Mouse (Mus musculus) lung, embryonic 14.5 days (tissue): ENCODE results near the gene Clec2g. TPM values are rescaled to one million over a fixed set of nuclear protein-coding genes. Genes with fewer than 3 reads are reported as not detected.
"Not testable (repeated sequence)": the region's sequence is repeated elsewhere in the genome, so short reads cannot be mapped to it uniquely, and the experiment has no call there.

Experiments used
- ATAC-seq: fragments of 200-750 bp; cut with Nextera tagmentation; 2 replicates; pipeline ENCODE4 v1.8.0; 2017; ENCODE audit warnings: mild to moderate bottlenecking, moderate TSS enrichment, moderate library complexity; ENCODE audit not compliant: insufficient read depth
- DNase-seq: peaks from one replicate; pipeline ENCODE4 v3.0.0-alpha.2; 2015
- H3K27ac ChIP-seq: fragments of 300-500 bp; sonication (generic); 2 replicates; pipeline ENCODE4 v1.5.1; 2014; ENCODE audit warnings: low read depth, mild to moderate bottlenecking, moderate library complexity
- H3K27me3 ChIP-seq: fragments of 300-500 bp; sonication (generic); 2 replicates; pipeline ENCODE4 v1.6.1; 2014; ENCODE audit warnings: low read length, control low read depth; ENCODE audit not compliant: insufficient read depth
- H3K36me3 ChIP-seq: fragments of 300-500 bp; sonication (generic); 2 replicates; pipeline ENCODE4 v1.6.1; 2014; ENCODE audit warnings: control low read depth; ENCODE audit not compliant: insufficient read depth
- H3K4me1 ChIP-seq: fragments of 300-500 bp; sonication (generic); 2 replicates; pipeline ENCODE4 v1.6.1; 2014; ENCODE audit warnings: antibody characterized with exemption, control low read depth; ENCODE audit not compliant: insufficient read depth
- H3K4me2 ChIP-seq: fragments of 300-500 bp; sonication (generic); 2 replicates; pipeline ENCODE4 v1.6.1; 2014; ENCODE audit warnings: mild to moderate bottlenecking
- H3K4me3 ChIP-seq: fragments of 300-500 bp; sonication (generic); 2 replicates; pipeline ENCODE4 v1.5.1; 2014; ENCODE audit warnings: low read depth, low read length
- H3K9ac ChIP-seq: fragments of 300-500 bp; sonication (generic); 2 replicates; pipeline ENCODE4 v1.6.1; 2014
- H3K9me3 ChIP-seq: fragments of 300-500 bp; sonication (generic); 2 replicates; pipeline ENCODE4 v1.6.1; 2016; ENCODE audit warnings: low read depth, low read length, control low read depth
- CTCF ChIP-seq: IDR thresholded peaks from 2 replicates; pipeline ENCODE4 v1.5.1; 2016; ENCODE audit warnings: antibody characterized with exemption, low read depth
- WGBS: fragments of 180-500 bp; shearing (Covaris S2); extraction: QIAGEN DNeasy Blood & Tissue Kit; methylation state at CpG from one replicate; pipeline ENCODE4 v1.1.7; 2014; 5-methylcytosine and 5-hydroxymethylcytosine counted together
- polyA plus RNA-seq: library from polyadenylated mRNA; unstranded; fragments of >200 nt; fragmentation: Nextera tagmentation; extraction: Ambion mirVana; gene quantifications from 2 replicates; pipeline ENCODE4 v1.2.1, GENCODE M21; 2014

Clec2g gene
- polyA plus RNA-seq, 1 experiment from 2014 or later = not detected

- Histone ChIP-seq H3K9me3 (no peaks in the 10 kb centered on the region), H3K27ac (no peak overlapping the region), H3K27me3 (no peaks in the 10 kb centered on the region), H3K9ac (no peak overlapping the region), H3K4me2 (no peak overlapping the region), H3K4me1 (no peaks in the 10 kb centered on the region), H3K36me3 (no peaks in the 10 kb centered on the region), H3K4me3 (no peak overlapping the region)
- 82% methylated on average over 3 of the region's 3 CpGs for WGBS
- DNase-seq = no peak
- no peak for ATAC-seq
- no peak for TF ChIP-seq CTCF
These were observed 76.3 kb downstream of the Clec2g start for GRCm38 (mm10) chr6:129010505-129010873.

GRCm38 (mm10) chr6:129012012-129012411 is 77.8 kb downstream of the Clec2g start:
- not testable (repeated sequence) for H3K27me3 ChIP-seq, H3K4me2 ChIP-seq, H3K27ac ChIP-seq, H3K4me3 ChIP-seq, H3K9ac ChIP-seq, ATAC-seq, H3K9me3 ChIP-seq, DNase-seq, H3K4me1 ChIP-seq, H3K36me3 ChIP-seq
- 94% methylated on average over 19 of the region's 23 CpGs for WGBS

- Histone ChIP-seq H3K4me1 (no peaks in the 10 kb centered on the region), H3K9me3 (no peaks in the 10 kb centered on the region), H3K27ac (no peak overlapping the region), H3K36me3 (no peaks in the 10 kb centered on the region), H3K4me2 (no peak overlapping the region), H3K27me3 (no peaks in the 10 kb centered on the region), H3K4me3 (no peak overlapping the region), H3K9ac (no peak overlapping the region)
- WGBS = 67% methylated on average over 1 of the region's 1 CpGs
- no peak for ATAC-seq
- DNase-seq = no peak
- TF ChIP-seq CTCF = no peak
These were observed 78.8 kb downstream of the Clec2g start for GRCm38 (mm10) chr6:129012966-129013365.

GRCm38 (mm10) chr6:129013762-129014276 is 79.6 kb downstream of the Clec2g start:
- Histone ChIP-seq H3K27ac (no peak overlapping the region), H3K9ac (no peak overlapping the region), H3K36me3 (no peaks in the 10 kb centered on the region), H3K4me3 (no peak overlapping the region), H3K4me2 (no peak overlapping the region), H3K27me3 (no peaks in the 10 kb centered on the region), H3K4me1 (no peaks in the 10 kb centered on the region), H3K9me3 (no peaks in the 10 kb centered on the region)
- no peak for DNase-seq
- no peak for ATAC-seq
- 65% methylated on average over 5 of the region's 5 CpGs for WGBS
- no peak for TF ChIP-seq CTCF

- WGBS = 69% methylated on average over 1 of the region's 1 CpGs
- TF ChIP-seq CTCF = no peak
- no peaks in the 10 kb centered on the region for H3K4me1 ChIP-seq
- ATAC-seq (no peak), DNase-seq (no peak)
- H3K9me3 ChIP-seq = no peaks in the 10 kb centered on the region
- no peak overlapping the region for H3K4me3 ChIP-seq
- H3K27me3 ChIP-seq = no peaks in the 10 kb centered on the region
- H3K9ac ChIP-seq = no peak overlapping the region
- no peak overlapping the region for H3K27ac ChIP-seq
- no peaks in the 10 kb centered on the region for H3K36me3 ChIP-seq
- no peak overlapping the region for H3K4me2 ChIP-seq
These were observed 80.2 kb downstream of the Clec2g start for GRCm38 (mm10) chr6:129014399-129014798.

- no peaks in the 10 kb centered on the region for H3K36me3 ChIP-seq
- H3K9ac ChIP-seq = no peak overlapping the region
- ATAC-seq (no peak), DNase-seq (no peak)
- no peak overlapping the region for H3K4me3 ChIP-seq
- H3K4me2 ChIP-seq = no peak overlapping the region
- H3K4me1 ChIP-seq = no peaks in the 10 kb centered on the region
- TF ChIP-seq CTCF = no peak
- H3K27me3 ChIP-seq = no peaks in the 10 kb centered on the region
- no peaks in the 10 kb centered on the region for H3K9me3 ChIP-seq
- 86% methylated on average over 8 of the region's 8 CpGs for whole genome bisulfite sequencing
- no peak overlapping the region for H3K27ac ChIP-seq
These were observed 93.5 kb downstream of the Clec2g start for GRCm38 (mm10) chr6:129027451-129028248.

- no peaks in the 10 kb centered on the region for H3K4me1 ChIP-seq
- WGBS = 51% methylated on average over 6 of the region's 6 CpGs
- no peaks in the 10 kb centered on the region for H3K27me3 ChIP-seq
- ATAC-seq (no peak), DNase-seq (no peak)
- no peak overlapping the region for H3K4me3 ChIP-seq
- no peak for TF ChIP-seq CTCF
- H3K9ac ChIP-seq = no peak overlapping the region
- H3K36me3 ChIP-seq = no peaks in the 10 kb centered on the region
- H3K9me3 ChIP-seq = no peaks in the 10 kb centered on the region
- no peak overlapping the region for H3K4me2 ChIP-seq
- H3K27ac ChIP-seq = no peak overlapping the region
These were observed 96.1 kb downstream of the Clec2g start for GRCm38 (mm10) chr6:129030175-129030824.
